Mouse (Mus musculus) adrenal gland, postnatal 4 days (tissue): Measurements from ENCODE around the gene Mthfd2. TPM values are rescaled to one million over a fixed set of nuclear protein-coding genes. Genes with fewer than 3 reads are reported as not detected.
A peak's percentile ranks its signal among the peaks of the same experiment; 100 is the strongest.

Source experiments
- DNase-seq, 2 experiments: peaks; one replicate each; pipeline ENCODE4 v3.0.0; 2021 to 2022; ENCODE audit warnings: low spot score in 2 of 2, mixed read lengths in 2 of 2
- total RNA-seq, 2 experiments: library from RNA; stranded (reverse); gene quantifications; 2 replicates each; pipeline ENCODE4 v1.2.3; 2021

Gene Mthfd2
- total RNA-seq, 2 experiments from 2014 or later = 18.2 to 23.8 TPM

DNA sequence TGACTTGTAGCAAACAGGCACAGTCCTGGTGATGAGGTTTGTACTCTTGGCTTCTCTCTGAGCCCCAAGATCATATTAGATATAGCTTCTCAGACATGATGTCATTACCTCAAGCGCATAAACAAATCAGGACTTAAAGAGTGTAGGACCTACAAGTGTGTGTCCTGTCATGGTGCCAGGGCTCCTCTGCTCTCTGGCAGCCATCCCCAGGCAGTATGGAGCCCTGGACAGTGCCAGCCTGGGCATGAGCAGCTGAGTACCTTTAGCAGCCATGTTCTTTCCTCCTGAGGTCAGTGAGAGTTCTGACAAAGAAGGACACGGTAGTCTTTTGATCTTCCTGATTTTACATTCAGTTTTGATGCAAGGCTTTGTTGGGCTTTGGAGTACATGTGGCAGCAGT is 17.2 kb upstream of the Mthfd2 start:
- no peak for DNase-seq

DNA sequence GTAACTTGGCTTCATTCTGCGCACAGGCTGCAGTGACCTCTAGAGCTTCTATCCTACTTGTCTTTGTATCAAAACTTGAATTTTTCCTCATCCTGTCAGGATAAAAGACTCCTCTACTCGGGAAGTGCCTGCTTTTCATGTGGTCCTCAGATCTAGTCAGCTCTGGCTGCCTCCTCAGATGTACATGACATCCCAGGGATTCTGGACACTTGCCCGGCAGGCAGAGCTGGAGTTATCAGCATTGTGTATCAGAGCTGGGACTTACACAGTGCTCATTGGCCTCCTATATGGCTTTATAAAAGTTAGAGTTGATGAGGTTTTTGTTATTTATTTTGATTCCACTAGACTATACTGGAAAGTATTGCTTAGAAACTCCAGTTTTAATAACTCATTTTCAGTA is 15.7 kb upstream of the Mthfd2 start:
- DNase-seq = no peak

DNA sequence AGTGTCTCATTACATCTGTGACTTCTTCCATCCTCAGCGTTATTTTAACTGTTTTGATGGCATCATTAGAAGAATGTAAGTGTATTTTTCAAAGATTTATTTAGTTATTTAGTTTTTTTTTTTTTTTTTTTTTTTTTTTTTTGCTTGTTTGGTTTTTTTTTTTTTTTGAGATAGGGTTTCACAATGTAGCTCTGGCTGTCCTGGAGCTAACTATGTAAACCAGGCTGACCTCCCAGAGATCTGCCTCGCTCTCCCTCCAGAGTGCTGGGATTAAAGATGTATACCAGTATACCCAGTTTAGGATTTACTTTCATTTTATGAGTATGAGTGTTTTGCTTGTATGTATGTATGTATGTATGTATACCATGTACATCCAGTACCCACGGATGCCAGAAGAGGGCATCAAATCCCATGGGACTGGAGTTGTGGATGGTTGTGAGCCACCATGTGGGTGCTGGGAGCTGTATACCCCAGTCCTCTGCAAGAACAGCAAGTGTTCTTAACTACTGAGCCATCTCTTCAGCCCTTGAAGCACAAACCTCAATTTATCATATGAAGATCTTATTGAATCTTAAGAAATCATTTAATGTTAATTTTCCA is 2.0 kb upstream of the Mthfd2 start:
- no peak for DNase-seq

DNA sequence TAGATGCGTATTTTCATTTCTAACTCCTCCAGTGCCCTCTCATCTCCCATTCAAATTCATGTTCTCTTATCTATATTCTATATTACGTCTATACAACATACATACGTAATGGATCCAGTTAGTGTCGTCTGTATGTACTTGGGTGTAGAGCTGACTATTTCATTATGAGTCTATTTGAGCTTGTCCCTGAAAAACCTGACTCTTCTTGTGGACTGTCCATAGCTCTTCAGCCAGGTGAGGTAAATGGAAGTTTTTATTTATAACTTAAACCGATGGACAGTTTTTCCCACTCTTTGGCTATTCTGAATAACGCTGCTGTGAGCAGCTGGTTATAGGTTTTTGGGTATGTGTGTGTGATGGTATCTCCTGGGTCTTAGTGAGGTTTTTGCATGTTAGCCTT is 1.1 kb upstream of the Mthfd2 start:
- DNase-seq = no peak

DNA sequence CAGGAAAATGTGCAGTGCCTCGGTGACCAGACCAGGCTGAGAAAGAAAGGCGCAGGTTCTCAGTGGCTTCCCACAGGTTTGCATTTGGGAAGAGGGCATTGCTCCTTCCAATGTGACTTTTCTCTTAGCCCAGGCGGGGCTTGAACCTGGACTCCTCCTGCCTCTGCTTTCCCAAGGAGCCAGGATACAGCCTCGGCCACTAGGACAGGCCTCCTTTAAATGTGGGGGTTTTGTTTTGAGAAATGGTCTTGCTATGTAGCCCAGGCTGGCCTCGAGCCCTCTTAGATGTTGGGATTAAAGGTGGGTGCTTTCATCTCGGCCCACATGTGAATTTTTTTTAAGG is 657 bp upstream of the Mthfd2 start:
- DNase-seq = no peak

DNA sequence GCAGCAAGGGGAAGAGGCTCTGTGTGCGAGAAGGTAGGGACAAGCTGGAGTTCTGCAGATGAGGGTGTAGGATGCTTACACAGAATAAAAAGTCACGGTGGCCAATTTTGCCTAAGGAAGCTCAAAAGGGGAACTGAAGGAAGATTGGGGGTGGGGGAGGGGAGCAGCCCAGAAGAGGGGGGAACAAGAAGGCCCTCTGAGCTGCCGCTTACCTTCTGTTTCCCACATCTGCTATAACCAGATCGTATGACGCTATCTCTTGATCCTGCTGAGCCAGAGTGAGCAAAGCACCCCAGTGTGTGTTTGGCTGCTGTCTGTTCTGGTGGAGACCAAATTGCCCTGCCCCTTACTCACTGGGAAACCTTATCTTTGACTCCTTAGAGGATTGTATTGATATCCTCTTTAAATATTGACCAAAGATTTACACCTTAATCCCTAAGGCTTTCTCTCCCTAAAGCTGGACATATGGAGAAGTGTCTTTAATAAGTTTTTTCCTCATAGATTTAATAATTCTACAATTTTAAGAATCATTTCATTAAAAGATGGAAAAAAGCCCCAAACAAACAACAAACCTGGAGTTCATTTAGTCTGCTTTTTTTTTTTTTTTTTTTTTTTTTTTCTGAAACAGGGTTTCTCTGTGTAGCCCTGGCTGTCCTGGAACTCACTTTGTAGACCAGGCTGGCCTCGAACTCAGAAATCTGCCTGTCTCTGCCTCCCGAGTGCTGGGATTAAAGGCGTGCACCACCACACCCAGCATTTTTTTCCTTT is 1.9 kb downstream of the Mthfd2 start:
- DNase-seq = no peak

DNA sequence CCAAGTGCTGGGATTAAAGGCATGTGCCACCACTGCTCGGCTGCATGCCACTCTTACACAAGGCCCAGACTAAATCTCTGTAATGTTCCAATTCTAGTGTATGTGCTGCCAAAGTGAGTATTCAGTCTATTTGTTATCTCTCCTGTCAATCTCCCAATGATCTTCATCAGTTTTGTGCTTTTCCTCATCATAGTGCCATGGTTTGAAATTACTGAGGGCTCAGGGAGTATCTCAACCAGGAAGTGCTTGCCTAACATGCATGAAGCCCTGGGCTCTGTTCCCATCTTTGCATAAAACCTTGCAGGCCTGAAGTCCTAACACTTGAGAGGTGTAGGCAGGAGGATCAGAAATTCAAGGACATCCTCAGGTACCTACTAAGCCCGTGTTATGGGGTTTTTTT is 2.9 kb downstream of the Mthfd2 start:
- DNase-seq = no peak

DNA sequence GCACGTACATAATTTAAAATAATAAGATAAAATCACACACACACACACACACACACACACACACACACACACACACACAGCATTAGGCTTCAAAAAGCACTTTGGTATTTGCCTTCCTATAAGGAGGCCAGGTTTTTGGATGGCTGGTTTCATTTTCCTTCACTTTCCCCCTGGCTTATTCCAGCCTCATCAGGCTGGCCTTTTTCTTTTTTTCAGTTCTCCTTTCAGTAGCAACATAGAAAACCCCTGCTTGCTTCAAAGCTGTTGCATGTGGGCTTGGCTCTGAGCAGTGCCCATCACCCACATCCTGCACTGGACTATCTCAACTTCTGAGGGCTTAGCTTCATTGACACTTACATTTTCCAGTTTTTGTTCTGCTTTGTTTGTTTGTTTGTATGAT is 3.8 kb downstream of the Mthfd2 start:
- DNase-seq = no peak

DNA sequence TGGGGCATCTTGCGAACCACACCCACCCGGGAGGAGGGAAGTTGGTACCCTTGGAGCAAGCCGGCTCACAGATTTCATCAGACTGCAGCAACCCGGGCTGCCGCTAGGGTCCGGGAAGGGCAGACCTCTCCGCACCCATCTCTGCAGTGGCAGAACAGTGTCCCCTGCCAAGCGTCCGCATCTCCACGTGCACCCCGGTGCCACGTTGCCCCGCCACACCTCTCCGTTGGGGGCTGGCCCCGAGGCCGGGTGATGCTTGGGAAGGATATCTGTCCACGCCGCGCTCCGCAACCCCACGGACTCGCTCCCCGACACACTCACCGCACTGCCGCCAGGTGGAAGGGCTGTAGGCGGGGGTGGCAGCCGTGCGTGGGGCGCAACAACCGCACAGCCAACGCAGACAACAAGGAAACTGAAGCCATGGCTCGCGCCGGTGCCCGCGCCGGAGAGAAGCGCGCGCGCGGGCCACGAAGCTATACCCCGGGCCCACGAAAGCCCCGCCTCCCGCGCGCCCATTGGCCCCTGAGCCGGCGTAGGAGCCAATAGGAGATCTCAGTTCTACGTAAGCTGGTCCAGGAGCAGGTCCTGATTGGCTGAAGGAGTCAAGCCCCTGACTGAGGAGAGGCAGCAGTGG is 8.5 kb downstream of the Mthfd2 start:
- DNase-seq = peak; percentile 69 to 71

DNA sequence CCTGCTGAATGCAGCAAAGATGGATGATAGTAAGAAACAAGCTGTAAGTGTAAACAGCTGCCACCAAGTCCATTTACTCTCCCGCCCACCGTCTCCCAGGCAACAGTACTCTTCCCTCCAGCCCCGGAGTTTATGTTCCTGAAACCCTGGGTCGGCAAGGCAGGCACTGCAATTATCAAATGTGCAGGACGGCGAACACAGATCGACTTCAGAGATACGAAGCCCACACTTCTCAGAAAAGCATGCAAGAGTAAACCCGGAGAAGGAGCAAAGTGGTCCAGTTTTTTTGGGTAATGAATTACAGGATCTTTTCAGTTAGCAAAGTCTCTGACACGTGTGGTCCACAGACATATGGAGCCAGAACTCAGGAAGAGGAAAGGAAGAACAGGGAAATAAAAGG is 9.7 kb downstream of the Mthfd2 start:
- DNase-seq = no peak

DNA sequence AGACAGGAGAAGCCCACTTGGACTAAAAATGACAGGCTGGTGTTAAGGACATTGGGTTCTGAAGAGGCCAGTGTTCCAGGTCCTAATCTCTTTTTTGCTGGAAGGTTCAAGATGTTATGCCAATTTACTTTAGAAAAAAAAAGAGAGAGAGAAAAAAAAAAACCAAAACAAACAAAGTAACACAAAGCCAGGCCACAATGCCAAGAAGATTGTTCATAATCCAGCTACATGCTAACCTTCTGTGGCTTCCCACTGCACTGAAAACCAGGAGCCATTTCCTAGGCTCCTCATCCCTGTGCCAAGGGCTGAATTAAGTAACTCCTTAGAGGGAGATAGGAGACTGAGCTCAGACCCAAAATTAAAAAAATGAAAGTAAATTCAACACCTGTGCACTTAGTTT is 10.4 kb downstream of the Mthfd2 start:
- DNase-seq = no peak

DNA sequence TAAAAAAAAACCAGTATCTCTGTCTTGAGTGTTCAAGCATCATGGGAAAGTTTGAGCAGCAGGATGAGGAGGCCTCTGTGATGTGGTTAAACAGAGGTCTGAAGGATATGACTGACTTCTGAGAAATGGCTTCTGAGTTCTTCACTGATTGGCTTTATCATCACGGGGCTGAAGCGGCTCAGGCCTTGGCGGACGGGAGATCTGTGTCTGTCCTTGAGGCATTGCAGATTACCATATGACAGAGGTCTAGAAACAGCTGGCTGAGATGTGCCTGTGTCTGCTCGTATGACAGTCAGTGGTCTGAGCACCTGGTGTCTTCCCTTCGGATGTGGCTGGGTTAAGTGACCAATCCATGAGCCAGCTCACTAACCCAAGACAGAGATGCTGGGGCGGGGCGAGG is 13.2 kb downstream of the Mthfd2 start:
- no peak for DNase-seq

DNA sequence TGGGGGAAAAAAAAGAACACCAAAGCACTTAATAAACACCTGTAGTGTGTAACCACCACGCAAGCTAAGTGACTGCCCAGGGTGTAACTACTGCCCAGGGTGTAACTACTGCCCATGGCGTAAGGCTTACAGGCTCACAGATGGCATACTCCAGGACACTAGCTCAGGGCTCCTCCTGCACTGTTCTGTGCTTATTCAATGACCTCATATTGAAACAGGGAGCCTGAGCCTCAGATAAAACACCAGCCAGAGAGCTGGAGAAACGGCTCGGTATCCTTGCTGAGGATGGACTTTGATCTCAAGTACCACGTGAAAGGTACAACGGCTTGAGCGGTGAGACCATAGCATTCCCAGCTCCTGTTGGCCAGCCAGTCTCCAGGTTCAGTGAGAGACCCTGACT is 13.7 kb downstream of the Mthfd2 start:
- DNase-seq = no peak

DNA sequence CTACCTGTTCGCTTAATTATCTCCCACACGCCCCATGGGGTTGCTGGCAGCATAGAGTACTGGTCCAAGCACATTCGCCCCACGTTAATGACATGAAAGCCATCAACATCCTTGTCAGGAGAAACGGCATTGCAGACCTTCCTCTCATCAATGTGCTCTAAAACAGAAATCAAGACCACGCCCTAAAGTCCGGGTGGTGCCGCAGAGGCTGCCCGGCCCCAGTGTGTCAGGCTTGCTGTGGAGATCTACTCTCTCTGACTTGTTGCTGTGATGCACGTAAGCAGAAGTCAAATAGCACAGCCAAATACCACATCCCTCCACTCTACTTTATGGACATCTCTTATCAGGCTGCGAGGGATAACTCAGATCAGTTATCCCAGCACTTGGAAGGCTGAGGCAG is 14.5 kb downstream of the Mthfd2 start:
- DNase-seq = no peak

DNA sequence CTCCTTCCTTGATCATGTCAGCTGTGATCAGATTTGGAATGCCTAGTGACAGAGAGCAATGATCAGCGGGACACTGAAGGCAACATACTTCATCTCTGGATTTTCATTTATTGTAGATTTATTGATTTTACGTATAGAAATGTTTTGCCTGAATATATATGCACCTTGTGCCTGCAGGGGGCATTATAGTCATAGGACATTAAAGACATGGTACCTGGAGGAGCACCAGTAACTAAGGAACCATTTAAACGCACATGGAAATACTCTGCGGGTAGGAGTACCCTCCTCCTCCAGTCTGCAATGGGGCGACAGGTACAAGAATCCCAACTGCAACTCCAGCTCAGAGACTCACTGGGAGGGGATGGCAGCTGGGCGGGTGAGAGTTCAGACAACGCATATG is 16.7 kb downstream of the Mthfd2 start:
- DNase-seq = no peak

DNA sequence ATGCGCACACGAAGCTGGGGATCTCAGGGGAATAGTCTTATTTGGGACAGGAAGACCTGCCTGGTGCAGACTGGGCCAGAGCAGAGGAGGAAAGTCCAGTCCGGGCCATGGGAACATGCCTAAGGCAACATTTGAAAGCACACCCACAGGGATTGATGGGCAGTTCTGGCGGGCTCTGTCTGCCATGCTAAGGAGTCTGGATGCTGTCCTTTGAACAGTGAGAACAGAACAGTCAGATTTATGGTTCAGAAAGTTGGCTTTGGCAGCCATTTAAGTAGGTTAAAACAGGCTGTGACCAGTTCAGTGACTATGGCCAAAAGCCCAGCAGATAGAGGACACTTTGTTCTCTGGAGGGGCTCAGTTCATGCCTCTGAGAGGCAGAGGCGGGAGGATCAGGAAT is 23.4 kb downstream of the Mthfd2 start:
- DNase-seq = no peak

DNA sequence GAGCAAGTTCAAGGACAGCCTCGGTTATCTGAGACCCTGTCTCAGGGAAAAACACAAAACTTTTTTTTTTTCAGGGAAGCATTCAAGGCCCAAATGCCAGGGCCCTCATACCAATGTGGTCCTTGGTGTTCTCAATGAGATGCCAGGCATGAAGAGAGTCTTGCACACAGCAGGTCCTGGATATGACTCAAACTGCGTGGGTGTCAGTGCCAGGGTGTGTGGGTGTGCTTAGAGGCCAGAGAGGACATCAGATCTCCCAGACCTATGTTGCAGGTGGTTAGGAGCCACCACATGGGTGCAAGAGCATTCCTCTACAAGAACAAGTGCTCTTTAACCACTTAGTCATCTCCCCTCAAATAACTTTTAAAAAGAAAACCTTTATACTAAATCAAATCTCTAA is 24.4 kb downstream of the Mthfd2 start:
- no peak for DNase-seq

DNA sequence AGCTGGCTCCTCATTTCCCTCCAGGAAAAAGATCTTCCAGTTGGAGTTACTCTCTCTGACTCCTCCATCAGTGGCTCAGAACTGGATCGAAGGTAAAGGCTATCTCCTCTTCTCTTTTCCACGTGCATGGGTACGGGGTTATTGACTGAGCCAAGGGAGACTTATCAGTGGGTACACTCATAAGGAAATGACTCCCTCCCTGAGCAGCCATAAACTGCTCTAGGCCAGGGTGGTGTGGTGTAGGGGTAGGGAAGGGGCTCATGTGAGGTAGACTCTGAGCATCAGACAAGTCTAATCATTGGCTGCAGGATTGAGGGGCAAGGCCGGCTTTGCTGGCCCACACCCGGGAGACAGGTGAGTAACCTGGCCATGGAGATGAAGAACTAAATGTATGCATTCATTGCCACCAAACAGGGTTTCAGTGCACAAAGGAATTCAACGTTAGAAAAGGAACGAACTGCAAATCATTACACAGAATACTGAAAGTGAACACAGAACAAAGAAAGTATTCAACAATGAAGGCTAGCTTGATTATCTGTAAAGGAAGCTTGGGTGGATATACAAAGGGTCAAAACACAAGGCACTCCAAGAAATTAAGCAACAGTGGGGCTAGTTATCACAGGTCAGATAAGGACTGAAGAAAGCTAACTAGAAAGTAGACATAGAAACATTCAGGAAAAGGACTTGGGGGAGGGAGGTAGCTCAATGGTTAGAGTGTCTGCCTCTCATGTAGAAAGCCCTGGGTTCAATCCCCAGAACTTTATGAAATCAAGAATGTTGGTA is 25.1 kb downstream of the Mthfd2 start:
- DNase-seq = no peak

DNA sequence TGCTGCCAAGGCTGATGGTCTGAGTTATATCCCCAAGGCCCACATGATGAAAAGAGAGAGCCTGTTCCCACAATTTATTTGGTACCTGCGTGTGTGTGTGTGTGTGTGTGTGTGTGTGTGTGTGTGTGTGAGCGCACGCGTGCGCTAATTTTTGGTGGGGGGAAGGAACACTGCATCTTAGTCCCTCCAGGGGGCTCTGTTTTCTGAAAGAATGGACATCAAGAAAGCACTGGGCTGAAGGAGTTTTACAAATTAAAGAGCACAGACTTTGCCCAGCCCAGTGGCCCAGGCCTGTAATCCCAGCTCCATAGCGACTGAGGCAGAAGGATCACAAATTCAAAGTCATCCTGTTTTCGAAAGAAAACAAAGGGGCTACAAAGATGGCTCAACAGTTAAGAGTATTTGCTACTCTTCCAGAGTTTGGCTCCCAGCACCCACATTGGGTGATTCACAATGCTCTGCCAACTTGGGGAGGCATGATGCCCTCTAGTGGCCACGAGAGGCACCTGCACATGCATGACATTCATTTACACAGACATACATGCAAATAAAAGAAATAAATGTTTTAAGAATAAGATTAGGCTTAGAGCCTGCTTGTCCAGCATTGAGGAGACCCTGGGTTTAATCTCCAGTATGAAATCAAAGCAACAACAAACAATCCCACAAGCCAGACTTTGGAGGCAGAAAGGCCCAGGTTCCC is 45.3 kb downstream of the Mthfd2 start:
- no peak for DNase-seq

DNA sequence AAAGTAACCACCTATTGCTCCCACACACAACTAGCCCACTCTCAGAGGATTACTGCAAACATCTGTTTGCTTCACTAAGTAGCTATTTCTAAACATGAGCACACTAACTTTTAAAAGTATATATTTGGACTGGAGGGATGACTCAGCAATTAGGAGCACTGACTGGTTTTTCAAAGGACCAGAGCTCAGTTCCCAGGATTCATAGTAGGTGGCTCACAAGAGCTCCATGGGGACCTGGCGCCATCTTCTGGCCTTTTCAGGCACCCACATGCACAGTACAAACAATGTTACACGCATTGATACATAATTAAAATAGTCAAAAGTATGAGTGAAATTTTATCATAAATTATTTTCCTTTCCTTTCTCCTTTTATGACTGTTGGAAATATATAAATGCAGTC is 46.8 kb downstream of the Mthfd2 start:
- DNase-seq = no peak

DNA sequence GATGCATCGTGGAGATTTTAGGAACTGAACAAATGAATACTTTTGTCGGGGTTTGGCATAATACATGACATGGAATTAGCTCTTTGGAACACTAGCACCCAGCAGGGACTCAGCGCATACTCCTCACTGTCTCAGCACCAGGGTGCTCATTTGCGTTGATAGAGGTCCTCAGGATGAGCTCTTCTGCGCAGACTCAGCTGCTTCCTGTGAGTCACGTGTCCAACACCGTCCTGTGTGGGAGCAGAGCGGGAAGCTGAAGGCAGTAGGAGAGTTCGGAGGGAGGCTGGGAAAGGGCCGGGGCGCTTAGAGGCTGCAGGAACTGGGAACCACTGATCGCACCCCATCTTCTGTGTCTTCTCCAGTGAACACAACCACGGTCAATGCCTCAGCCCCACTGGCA is 48.6 kb downstream of the Mthfd2 start:
- DNase-seq = no peak

DNA sequence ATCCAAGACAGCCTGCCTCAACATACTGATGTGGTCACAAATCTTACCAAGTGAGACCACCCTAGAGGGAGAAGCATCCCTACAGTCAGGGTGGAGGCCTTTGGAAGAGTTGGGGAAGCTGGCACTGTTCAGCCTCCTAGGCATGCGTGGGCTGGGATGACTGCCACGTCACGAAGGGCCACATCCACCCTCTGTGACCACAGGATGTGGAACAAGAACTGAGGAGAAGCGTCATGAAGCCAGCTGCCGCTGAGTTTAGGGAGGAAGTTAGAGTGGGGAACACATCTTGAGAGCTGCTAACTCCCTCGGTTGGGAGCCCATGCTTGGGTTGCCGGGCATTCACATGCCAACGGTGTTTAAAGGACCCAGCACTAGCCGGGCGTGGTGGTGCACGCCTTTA is 52.0 kb downstream of the Mthfd2 start:
- no peak for DNase-seq
